Comparison of ENCODE assay signal across 1 mouse cellular context in genomic region chr3:107255992-107256391, GRCm38 (mm10).
TF ChIP-seq lines count a peak whose summit lies in the region.

No protein-coding gene starts in this region.

TF ChIP-seq in CH12.LX, 34 proteins besides CTCF, POLR2A, EP300 and RAD21:
- peak; percentile 95 for TF ChIP-seq MAFK (IDR thresholded peaks at IDR 0.05; ENCODE audit: insufficient replicate concordance, low read length)
- TF ChIP-seq MXI1 (IDR thresholded peaks at IDR 0.05; ENCODE audit: low read depth, low read length), result no peak
TF ChIP-seq in CH12.LX: peak in this region for 1.
